Mouse (Mus musculus): ENCODE results near the gene Hddc3. TPM values are rescaled to one million over a fixed set of nuclear protein-coding genes. Genes with fewer than 3 reads are reported as not detected.
A peak's percentile ranks its signal among the peaks of the same experiment; 100 is the strongest.

Gene Hddc3
- polyA plus RNA-seq, 1 experiment from 2014 or later, result 26.4 TPM

DNA sequence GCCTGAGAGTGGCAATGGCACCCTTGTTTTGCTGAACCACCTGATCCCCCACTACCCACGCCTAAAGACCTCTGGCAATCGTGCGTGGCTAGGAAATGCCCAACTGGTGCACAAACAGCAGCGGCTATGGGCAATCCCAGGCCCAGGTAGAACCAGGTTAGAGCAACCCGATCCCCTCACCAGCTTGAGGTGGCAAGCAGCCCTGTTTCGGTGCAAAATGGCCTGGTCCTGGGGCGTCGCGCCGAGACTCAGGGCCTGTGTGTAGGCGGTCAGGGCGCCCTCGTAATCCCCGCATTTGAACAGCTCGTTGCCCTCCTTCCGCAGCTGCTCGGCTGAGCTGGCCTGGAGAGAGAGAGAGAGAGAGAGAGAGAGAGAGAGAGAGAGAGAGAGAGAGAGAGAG, 3.5 kb upstream of the Hddc3 start:
- H3K4me2 ChIP-seq (replicated peaks), result peak overlapping the region; percentile 90
- peaks cover 54% of the 10 kb centered on the region for H3K4me1 ChIP-seq (replicated peaks)
- H3K9ac ChIP-seq (replicated peaks), result peak overlapping the region; percentile 87
- no peaks in the 10 kb centered on the region for H3K27me3 ChIP-seq
- peak overlapping the region; percentile 59 for H3K4me3 ChIP-seq (replicated peaks)
- H3K9me3 ChIP-seq, result no peaks in the 10 kb centered on the region
- WGBS, result 10% methylated on average over 17 of the region's 17 CpGs
- peak; percentile 15; the same call in 1 of the 2 replicates for ATAC-seq
- peak overlapping the region; percentile 86 for H3K27ac ChIP-seq
- H3K36me3 ChIP-seq, result peaks cover 36% of the 10 kb centered on the region

DNA sequence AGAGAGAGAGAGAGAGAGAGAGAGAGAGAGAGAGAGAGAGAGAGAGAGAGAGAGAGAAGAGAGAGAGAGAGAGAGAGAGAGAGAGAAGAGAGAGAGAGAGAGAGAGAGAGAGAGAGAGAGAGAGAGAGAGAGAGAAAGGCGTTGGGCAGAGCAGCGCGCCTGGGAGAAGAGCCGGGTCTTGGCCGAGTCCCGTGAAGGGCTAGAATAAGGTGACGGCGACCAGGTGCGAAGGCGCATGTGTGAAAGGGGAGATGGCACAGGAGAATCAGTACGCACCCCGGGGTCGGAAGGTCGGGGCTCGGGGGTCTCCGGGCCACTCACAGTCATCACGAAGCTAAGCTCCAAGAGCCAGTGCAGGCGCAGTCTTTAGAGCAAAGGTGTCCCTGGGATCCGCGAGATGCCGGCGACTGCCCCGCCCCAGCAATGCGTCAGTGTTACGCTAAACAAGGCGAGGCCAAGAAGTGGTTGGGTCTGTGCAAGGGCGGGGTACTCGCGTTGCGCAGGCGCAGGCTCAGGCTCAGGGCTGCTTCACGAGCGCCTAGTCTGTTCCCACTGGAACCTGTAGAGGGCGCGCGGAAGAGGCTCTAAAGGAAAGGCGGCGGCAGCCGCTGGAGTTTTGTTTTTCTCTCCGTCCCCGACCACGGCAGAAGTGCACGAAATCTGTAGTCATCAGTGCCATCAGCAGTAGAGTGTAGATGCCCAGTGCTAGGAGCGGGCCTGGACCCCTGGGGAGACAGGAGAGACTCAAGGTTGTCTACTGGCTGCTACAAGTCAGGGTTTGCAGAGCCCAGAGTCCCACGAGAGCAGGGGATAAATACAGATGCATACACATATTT, 2.9 kb upstream of the Hddc3 start:
- H3K4me2 ChIP-seq (replicated peaks), result peak overlapping the region; percentile 90
- H3K27ac ChIP-seq, result peak overlapping the region; percentile 88
- no peaks in the 10 kb centered on the region for H3K9me3 ChIP-seq
- H3K36me3 ChIP-seq, result peaks cover 29% of the 10 kb centered on the region
- under 1% methylated on average over 45 of the region's 45 CpGs for WGBS
- peak; percentile 97 for ATAC-seq
- peak overlapping the region; percentile 59 for H3K4me3 ChIP-seq (replicated peaks)
- H3K27me3 ChIP-seq, result no peaks in the 10 kb centered on the region
- H3K4me1 ChIP-seq (replicated peaks), result peaks cover 54% of the 10 kb centered on the region
- peak overlapping the region; percentile 71 for H3K9ac ChIP-seq (replicated peaks)

DNA sequence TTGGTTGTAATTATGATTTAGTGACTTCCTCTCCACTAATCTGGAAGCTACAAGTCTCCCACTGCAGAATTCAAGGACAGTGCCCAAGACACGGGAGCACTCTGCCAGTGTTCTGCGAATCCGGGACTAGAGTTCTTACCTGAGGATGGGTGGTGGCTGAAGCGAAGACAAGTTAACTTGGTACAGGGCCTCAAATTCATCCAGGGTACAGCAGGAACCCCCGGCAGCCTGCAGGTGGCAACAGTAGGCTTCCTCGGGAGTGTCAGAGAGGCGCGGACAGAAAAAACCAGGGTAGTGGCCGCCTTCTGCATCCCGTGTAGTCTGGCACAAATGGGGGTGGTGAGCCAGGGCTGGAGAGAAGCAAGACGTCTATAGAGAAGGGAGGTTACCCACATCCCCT, 2.1 kb upstream of the Hddc3 start, which contains the start of gene Unc45a:
Gene Unc45a, minus strand, starts transcription at position 213 of the 400 bp plus-strand sequence.
- 3% methylated on average over 11 of the region's 11 CpGs for WGBS
- peak; percentile 41 for ATAC-seq
- Histone ChIP-seq H3K9ac (replicated peaks) (peak within 1 kb of the TSS; percentile 71), H3K9me3 (no peaks in the 10 kb centered on the region), H3K36me3 (peaks cover 27% of the 10 kb centered on the region), H3K4me1 (replicated peaks) (peaks cover 54% of the 10 kb centered on the region), H3K27ac (peak within 1 kb of the TSS; percentile 88), H3K27me3 (no peaks in the 10 kb centered on the region), H3K4me2 (replicated peaks) (peak within 1 kb of the TSS; percentile 90), H3K4me3 (replicated peaks) (peak within 1 kb of the TSS; percentile 59)

DNA sequence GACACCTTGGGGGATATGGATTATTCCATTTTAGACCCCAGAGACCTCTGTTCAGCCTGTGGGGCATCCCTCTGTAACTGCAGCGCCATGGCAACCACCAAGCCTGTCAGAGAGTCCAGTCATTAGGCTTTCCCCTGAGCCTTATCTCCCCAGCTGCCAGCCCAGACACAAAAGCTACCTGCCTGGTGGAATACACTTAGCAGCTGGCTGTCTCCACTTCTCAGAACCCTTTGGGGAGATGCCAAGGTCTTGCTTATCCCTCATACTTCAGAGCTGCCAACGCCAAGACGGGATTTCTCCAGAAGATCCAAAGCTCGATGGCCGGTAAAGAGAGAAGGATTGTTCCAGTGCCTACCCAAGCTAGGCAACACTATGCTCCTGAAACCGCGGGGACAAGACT, 1.1 kb upstream of the Hddc3 start:
- Histone ChIP-seq H3K27ac (peak overlapping the region; percentile 12; the same call in 1 of the 2 replicates), H3K9ac (replicated peaks) (no peak overlapping the region), H3K27me3 (no peaks in the 10 kb centered on the region), H3K36me3 (peaks cover 21% of the 10 kb centered on the region), H3K9me3 (no peaks in the 10 kb centered on the region), H3K4me1 (replicated peaks) (peaks cover 52% of the 10 kb centered on the region), H3K4me2 (replicated peaks) (no peak overlapping the region), H3K4me3 (replicated peaks) (no peak overlapping the region)
- ATAC-seq, result no peak
- WGBS, result 69% methylated on average over 7 of the region's 7 CpGs

DNA sequence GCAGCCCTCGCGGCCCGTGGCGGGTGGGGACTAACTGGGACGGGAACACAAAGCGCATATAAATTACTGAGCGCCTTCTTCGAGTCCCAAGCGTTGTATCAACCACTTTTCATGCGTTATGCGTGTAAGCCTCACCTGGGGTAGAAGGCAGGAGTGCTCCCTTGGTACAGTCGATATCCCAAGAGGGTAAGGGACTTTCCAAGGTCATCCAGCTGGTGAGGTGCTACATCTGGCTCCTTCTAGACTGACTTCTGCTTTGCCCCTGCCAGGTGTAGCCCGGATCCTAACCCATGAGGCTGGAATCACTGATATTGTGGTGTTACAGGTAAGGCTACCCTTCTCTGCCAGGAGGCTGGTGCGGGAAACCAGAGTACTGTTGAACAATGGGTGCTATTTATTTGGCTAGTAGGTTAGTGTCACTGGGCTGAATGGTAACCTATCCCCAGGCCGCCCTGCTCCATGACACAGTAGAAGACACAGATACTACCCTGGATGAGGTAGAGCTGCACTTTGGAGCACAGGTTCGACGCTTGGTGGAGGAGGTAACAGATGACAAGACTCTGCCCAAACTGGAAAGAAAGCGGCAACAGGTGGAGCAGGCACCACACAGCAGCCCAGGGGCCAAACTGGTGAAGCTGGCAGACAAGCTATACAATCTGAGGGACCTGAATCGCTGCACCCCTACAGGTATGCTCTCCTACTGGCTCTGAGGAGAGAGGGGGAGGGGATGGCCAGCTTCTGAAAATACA, 540 bp downstream of the Hddc3 start:
- Histone ChIP-seq H3K9me3 (no peaks in the 10 kb centered on the region), H3K4me3 (replicated peaks) (peak overlapping the region; percentile 52), H3K27ac (peak overlapping the region; percentile 83), H3K27me3 (no peaks in the 10 kb centered on the region), H3K4me1 (replicated peaks) (peaks cover 41% of the 10 kb centered on the region), H3K36me3 (peaks cover 10% of the 10 kb centered on the region), H3K4me2 (replicated peaks) (peak overlapping the region; percentile 81), H3K9ac (replicated peaks) (peak overlapping the region; percentile 73)
- ATAC-seq, result peak; percentile 6; the same call in 1 of the 2 replicates
- WGBS, result 27% methylated on average over 19 of the region's 19 CpGs

DNA sequence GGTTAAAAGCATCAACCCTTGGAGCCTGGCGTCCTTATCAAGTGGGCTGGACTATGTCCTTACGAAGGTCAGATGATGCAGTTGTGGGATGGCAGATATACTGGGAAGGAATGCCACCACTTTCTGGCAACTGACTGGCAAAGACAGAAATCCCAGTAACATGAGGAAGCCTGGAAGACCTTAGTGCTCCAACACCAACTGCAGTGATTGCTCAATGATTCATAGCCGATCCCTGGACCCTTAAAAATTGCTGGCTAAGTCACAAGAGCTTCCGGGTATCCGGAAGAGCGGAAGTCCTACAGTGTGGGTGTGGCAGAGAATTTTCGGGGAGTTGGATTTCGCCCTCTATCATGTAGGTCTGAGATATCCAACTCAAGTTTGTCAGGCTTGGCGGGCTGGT, 3.3 kb downstream of the Hddc3 start:
- H3K4me3 ChIP-seq (replicated peaks), result no peak overlapping the region

DNA sequence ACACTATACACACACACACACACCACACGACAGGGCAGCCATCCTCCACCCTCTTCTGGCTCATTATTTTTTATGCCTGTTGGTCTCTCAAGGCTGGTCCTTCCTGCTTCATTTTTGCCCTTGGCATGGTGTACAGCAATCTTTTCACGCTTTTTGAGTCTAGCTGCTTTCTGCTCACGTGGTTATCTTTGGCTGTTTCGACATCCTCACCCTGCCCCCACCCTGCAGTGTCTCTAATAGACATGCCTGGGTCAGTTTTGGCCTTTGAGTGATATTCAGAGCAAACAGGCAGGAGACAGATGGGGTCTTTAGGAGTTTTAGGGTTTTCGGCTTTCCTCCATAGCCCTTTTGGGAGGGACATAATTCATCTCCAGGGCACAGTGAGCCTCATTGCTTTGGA, 3.9 kb downstream of the Hddc3 start:
- Histone ChIP-seq H3K4me2 (replicated peaks) (no peak overlapping the region), H3K4me1 (replicated peaks) (peaks cover 17% of the 10 kb centered on the region), H3K27ac (no peak overlapping the region), H3K27me3 (no peaks in the 10 kb centered on the region), H3K9ac (replicated peaks) (no peak overlapping the region), H3K36me3 (peaks cover 29% of the 10 kb centered on the region), H3K9me3 (no peaks in the 10 kb centered on the region), H3K4me3 (replicated peaks) (no peak overlapping the region)
- no peak for ATAC-seq
- 94% methylated on average over 5 of the region's 5 CpGs for WGBS

More for the DNA sequence above, 3.3 kb downstream of the Hddc3 start:
- no peak overlapping the region for H3K9ac ChIP-seq (replicated peaks)
- no peak overlapping the region for H3K4me2 ChIP-seq (replicated peaks)
- H3K27me3 ChIP-seq, result no peaks in the 10 kb centered on the region
- no peak for ATAC-seq
- 95% methylated on average over 9 of the region's 9 CpGs for WGBS
- no peaks in the 10 kb centered on the region for H3K9me3 ChIP-seq
- peaks cover 23% of the 10 kb centered on the region for H3K4me1 ChIP-seq (replicated peaks)
- peaks cover 23% of the 10 kb centered on the region for H3K36me3 ChIP-seq
- H3K27ac ChIP-seq, result no peak overlapping the region

DNA sequence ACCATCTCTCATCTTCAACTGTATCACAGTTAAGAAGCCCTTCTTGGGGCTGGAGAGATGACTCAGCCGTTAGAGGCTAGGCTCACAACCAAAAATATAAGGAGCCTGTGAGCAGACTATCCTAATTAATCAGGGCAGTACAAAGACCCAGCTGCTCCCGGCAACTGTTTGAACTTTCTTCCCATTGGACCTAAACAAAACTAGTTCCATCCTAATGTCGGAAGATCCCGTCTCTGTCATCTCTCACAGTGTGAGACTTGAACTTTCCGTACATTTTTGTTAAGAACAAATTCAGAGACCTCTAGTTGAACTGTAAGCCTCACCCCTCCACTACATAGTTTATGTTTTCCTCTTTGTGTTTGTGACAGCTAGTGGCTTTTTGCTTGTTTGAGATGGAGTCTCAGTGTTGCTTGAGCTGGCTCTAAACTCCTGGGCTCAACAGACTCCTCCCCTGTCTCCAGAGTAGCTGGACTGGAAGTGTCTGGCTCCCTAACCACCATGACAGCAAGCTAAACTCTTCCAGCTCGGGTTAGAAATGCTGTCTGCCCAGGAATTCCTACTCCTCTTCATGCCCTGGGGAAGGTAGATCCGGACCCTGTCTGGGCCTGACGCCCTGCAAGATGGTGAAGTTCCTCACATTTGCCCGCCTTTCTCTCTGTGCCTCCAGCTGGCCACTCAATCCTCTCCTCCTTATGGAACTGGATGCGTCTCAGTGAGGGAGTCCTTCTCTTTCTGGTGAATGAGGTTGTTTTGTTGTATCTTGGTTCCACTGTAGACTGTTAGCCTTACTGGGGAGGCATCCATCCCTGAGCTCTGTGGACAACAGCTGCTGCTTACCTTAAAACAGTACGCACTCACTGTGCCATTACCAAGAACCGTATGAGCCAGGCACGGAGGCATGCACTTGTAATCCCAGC, 5.0 kb downstream of the Hddc3 start:
- Histone ChIP-seq H3K4me1 (replicated peaks) (peaks cover 6% of the 10 kb centered on the region), H3K27ac (no peak overlapping the region), H3K9me3 (no peaks in the 10 kb centered on the region), H3K9ac (replicated peaks) (no peak overlapping the region), H3K36me3 (peaks cover 39% of the 10 kb centered on the region), H3K4me2 (replicated peaks) (no peak overlapping the region), H3K4me3 (replicated peaks) (no peak overlapping the region), H3K27me3 (no peaks in the 10 kb centered on the region)
- no peak for ATAC-seq
- WGBS, result 73% methylated on average over 13 of the region's 13 CpGs

DNA sequence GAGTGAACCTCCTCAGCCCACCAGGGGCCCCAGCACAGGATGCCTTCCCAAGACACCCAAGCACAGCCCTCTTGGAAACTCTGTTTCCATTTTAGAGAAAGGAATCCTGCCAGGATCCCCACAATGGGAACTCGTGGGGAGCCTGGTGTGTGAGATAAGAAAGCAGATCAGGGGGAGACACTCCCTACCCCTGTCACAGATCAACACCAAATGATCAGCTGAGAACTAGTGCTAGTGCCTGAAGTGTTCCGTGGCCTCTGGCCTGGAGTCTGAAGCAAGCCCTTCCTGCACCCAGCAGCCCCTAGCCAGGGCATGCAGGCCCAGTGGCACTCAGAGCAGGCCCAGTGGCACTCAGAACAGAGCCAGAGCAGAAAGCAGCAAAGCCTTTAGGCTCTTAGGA, 7.9 kb downstream of the Hddc3 start:
- Histone ChIP-seq H3K4me2 (replicated peaks) (no peak overlapping the region), H3K4me3 (replicated peaks) (no peak overlapping the region), H3K9me3 (no peaks in the 10 kb centered on the region), H3K9ac (replicated peaks) (no peak overlapping the region), H3K4me1 (replicated peaks) (no peaks in the 10 kb centered on the region), H3K36me3 (peaks cover 55% of the 10 kb centered on the region), H3K27me3 (no peaks in the 10 kb centered on the region), H3K27ac (no peak overlapping the region)
- ATAC-seq, result no peak
- WGBS, result 78% methylated on average over 2 of the region's 2 CpGs

DNA sequence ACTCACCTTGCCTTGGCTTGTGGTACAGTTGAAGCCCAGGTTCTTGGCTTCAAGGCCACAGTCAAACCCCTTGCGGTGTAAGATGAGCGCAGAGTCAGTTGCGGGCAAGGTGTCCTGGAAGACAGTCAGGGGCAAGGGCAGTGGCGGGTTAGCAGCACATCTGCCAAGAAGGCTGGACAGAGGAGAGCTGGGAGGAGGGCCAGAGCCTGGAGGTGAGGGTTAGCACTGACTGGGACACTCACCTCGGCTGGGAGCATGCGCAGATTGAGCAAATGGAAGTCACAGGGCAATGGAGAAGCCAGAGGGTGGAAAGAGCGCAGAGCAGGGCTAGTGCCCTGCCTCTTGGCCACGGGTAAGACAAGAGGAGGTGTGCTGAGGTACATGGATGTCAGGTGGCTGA, 10.0 kb downstream of the Hddc3 start:
- Histone ChIP-seq H3K36me3 (peaks cover 71% of the 10 kb centered on the region), H3K27me3 (no peaks in the 10 kb centered on the region), H3K9me3 (no peaks in the 10 kb centered on the region), H3K4me1 (replicated peaks) (peaks cover 11% of the 10 kb centered on the region), H3K4me3 (replicated peaks) (no peak overlapping the region), H3K9ac (replicated peaks) (no peak overlapping the region), H3K4me2 (replicated peaks) (no peak overlapping the region), H3K27ac (no peak overlapping the region)
- ATAC-seq, result no peak
- 91% methylated on average over 8 of the region's 8 CpGs for WGBS

DNA sequence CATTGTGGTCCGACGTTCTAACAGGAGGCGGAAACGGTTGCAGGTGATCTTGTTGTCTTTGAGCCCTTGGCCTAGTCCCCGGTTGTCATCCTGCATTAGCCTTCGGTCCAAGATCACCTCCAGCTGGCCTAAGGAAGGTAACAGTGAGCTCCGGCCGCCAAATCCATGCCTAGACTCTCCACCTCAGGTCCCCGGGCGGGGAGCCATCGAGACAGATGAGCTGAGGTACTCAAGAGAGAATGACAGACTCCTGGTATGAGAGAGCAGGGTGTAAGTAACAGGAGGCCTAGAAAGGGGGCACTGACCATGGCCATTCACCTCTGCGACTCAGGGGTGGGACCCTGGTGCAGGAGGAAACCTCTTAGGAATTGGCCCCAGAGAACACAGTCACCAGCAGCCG, 13.4 kb downstream of the Hddc3 start:
- WGBS, result 88% methylated on average over 13 of the region's 13 CpGs
- Histone ChIP-seq H3K9ac (replicated peaks) (no peak overlapping the region), H3K36me3 (peaks cover 90% of the 10 kb centered on the region), H3K27ac (0 out of 2 replicates have a peak overlapping the region, but pooled peaks have one; percentile 10), H3K9me3 (no peaks in the 10 kb centered on the region), H3K27me3 (no peaks in the 10 kb centered on the region), H3K4me2 (replicated peaks) (no peak overlapping the region), H3K4me1 (replicated peaks) (peaks cover 11% of the 10 kb centered on the region), H3K4me3 (replicated peaks) (no peak overlapping the region)
- ATAC-seq, result no peak
